Mouse (Mus musculus): ENCODE data around the gene Map3k13. TPM values are rescaled to one million over a fixed set of nuclear protein-coding genes. Genes with fewer than 3 reads are reported as not detected.

The Map3k13 gene
- polyA plus RNA-seq, 2 experiments, result 0.92 to 1.2 TPM

GRCm38 (mm10) chr16:21848444-21848843, 54.3 kb downstream of the Map3k13 start:
- no peak overlapping the region for H3K9ac ChIP-seq (ENCODE audit: low read depth, low read length, severe bottlenecking)
- H3K4me1 ChIP-seq (ENCODE audit: control insufficient read depth, insufficient read depth, low read length), result no peaks in the 10 kb centered on the region
- H3K27me3 ChIP-seq (ENCODE audit: control insufficient read depth, insufficient read depth, low read length), result no peaks in the 10 kb centered on the region
- H3K4me2 ChIP-seq (replicated peaks; ENCODE audit: low read depth, low read length, severe bottlenecking), result no peak overlapping the region
- no peak overlapping the region for H3K27ac ChIP-seq (replicated peaks; ENCODE audit: low read depth, low read length)
- TF ChIP-seq POLR2A (IDR thresholded peaks at IDR 0.05; ENCODE audit: borderline replicate concordance, extremely low read depth, insufficient read depth, insufficient read length), result no peak
- no peaks in the 10 kb centered on the region for H3K9me3 ChIP-seq (ENCODE audit: control insufficient read depth, low read length)
- no peak for ATAC-seq (ENCODE audit: low FRiP score, low read depth)
- no peak overlapping the region for H3K4me3 ChIP-seq (replicated peaks; ENCODE audit: low read length)
- DNase-seq (ENCODE audit: low spot score), result no peak
- H3K36me3 ChIP-seq (ENCODE audit: control insufficient read depth, insufficient read depth, low read length), result no peaks in the 10 kb centered on the region
- WGBS, result 79% methylated on average over 3 of the region's 3 CpGs

GRCm38 (mm10) chr16:21848847-21849246, 54.7 kb downstream of the Map3k13 start:
- H3K36me3 ChIP-seq (ENCODE audit: control insufficient read depth, insufficient read depth, low read length), result no peaks in the 10 kb centered on the region

GRCm38 (mm10) chr16:21852374-21852773, 58.2 kb downstream of the Map3k13 start:
- H3K4me1 ChIP-seq (ENCODE audit: control insufficient read depth, insufficient read depth, low read length), result peaks cover 4% of the 10 kb centered on the region; the same call in 1 of the 2 replicates
- ATAC-seq (ENCODE audit: low FRiP score, low read depth) (no peak), DNase-seq (ENCODE audit: low spot score) (no peak)
- H3K4me3 ChIP-seq (replicated peaks; ENCODE audit: low read length), result no peak overlapping the region
- TF ChIP-seq POLR2A (IDR thresholded peaks at IDR 0.05; ENCODE audit: borderline replicate concordance, extremely low read depth, insufficient read depth, insufficient read length), result no peak
- no peak overlapping the region for H3K4me2 ChIP-seq (replicated peaks; ENCODE audit: low read depth, low read length, severe bottlenecking)
- no peaks in the 10 kb centered on the region for H3K36me3 ChIP-seq (ENCODE audit: control insufficient read depth, insufficient read depth, low read length)
- H3K27me3 ChIP-seq (ENCODE audit: control insufficient read depth, insufficient read depth, low read length), result no peaks in the 10 kb centered on the region
- no peak overlapping the region for H3K27ac ChIP-seq (replicated peaks; ENCODE audit: low read depth, low read length)
- no peak overlapping the region for H3K9ac ChIP-seq (ENCODE audit: low read depth, low read length, severe bottlenecking)
- H3K9me3 ChIP-seq (ENCODE audit: control insufficient read depth, low read length), result no peaks in the 10 kb centered on the region
- 86% methylated on average over 7 of the region's 7 CpGs for WGBS

More at GRCm38 (mm10) chr16:21848847-21849246, 54.7 kb downstream of the Map3k13 start:
- Histone ChIP-seq H3K4me3 (replicated peaks; ENCODE audit: low read length) (no peak overlapping the region), H3K27ac (replicated peaks; ENCODE audit: low read depth, low read length) (no peak overlapping the region), H3K4me1 (ENCODE audit: control insufficient read depth, insufficient read depth, low read length) (no peaks in the 10 kb centered on the region), H3K9me3 (ENCODE audit: control insufficient read depth, low read length) (no peaks in the 10 kb centered on the region), H3K4me2 (replicated peaks; ENCODE audit: low read depth, low read length, severe bottlenecking) (no peak overlapping the region), H3K9ac (ENCODE audit: low read depth, low read length, severe bottlenecking) (no peak overlapping the region), H3K27me3 (ENCODE audit: control insufficient read depth, insufficient read depth, low read length) (no peaks in the 10 kb centered on the region)
- 82% methylated on average over 4 of the region's 4 CpGs for WGBS
- ATAC-seq (ENCODE audit: low FRiP score, low read depth) (no peak), DNase-seq (ENCODE audit: low spot score) (no peak)
- no peak for TF ChIP-seq POLR2A (IDR thresholded peaks at IDR 0.05; ENCODE audit: borderline replicate concordance, extremely low read depth, insufficient read depth, insufficient read length)

- H3K36me3 ChIP-seq (ENCODE audit: control insufficient read depth, insufficient read depth, low read length), result no peaks in the 10 kb centered on the region
- H3K9ac ChIP-seq (ENCODE audit: low read depth, low read length, severe bottlenecking), result no peak overlapping the region
- no peak for TF ChIP-seq POLR2A (IDR thresholded peaks at IDR 0.05; ENCODE audit: borderline replicate concordance, extremely low read depth, insufficient read depth, insufficient read length)
- H3K9me3 ChIP-seq (ENCODE audit: control insufficient read depth, low read length), result no peaks in the 10 kb centered on the region
- no peak for DNase-seq (ENCODE audit: low spot score)
- whole genome bisulfite sequencing, result 48% methylated on average over 7 of the region's 7 CpGs
- no peaks in the 10 kb centered on the region for H3K27me3 ChIP-seq (ENCODE audit: control insufficient read depth, insufficient read depth, low read length)
- H3K27ac ChIP-seq (replicated peaks; ENCODE audit: low read depth, low read length), result no peak overlapping the region
- ATAC-seq (ENCODE audit: low FRiP score, low read depth), result no peak
- no peak overlapping the region for H3K4me2 ChIP-seq (replicated peaks; ENCODE audit: low read depth, low read length, severe bottlenecking)
- no peak overlapping the region for H3K4me3 ChIP-seq (replicated peaks; ENCODE audit: low read length)
- peaks cover 4% of the 10 kb centered on the region; the same call in 1 of the 2 replicates for H3K4me1 ChIP-seq (ENCODE audit: control insufficient read depth, insufficient read depth, low read length)
Measured at GRCm38 (mm10) chr16:21853446-21853941, 59.3 kb downstream of the Map3k13 start.

- Histone ChIP-seq H3K4me3 (replicated peaks; ENCODE audit: low read length) (no peak overlapping the region), H3K27ac (replicated peaks; ENCODE audit: low read depth, low read length) (no peak overlapping the region), H3K9me3 (ENCODE audit: control insufficient read depth, low read length) (no peaks in the 10 kb centered on the region), H3K27me3 (ENCODE audit: control insufficient read depth, insufficient read depth, low read length) (no peaks in the 10 kb centered on the region), H3K4me2 (replicated peaks; ENCODE audit: low read depth, low read length, severe bottlenecking) (no peak overlapping the region), H3K9ac (ENCODE audit: low read depth, low read length, severe bottlenecking) (no peak overlapping the region), H3K4me1 (ENCODE audit: control insufficient read depth, insufficient read depth, low read length) (peaks cover 4% of the 10 kb centered on the region; the same call in 1 of the 2 replicates), H3K36me3 (ENCODE audit: control insufficient read depth, insufficient read depth, low read length) (no peaks in the 10 kb centered on the region)
- WGBS, result 87% methylated on average over 5 of the region's 5 CpGs
- no peak for ATAC-seq (ENCODE audit: low FRiP score, low read depth)
- DNase-seq (ENCODE audit: low spot score), result no peak
- no peak for TF ChIP-seq POLR2A (IDR thresholded peaks at IDR 0.05; ENCODE audit: borderline replicate concordance, extremely low read depth, insufficient read depth, insufficient read length)
Measured at GRCm38 (mm10) chr16:21854589-21855284, 60.6 kb downstream of the Map3k13 start.

All from limb, embryonic 14.5 days (tissue).